Mouse (Mus musculus) neural tube, embryonic 12.5 days (tissue): ENCODE measurements around the gene G6pc3. TPM values are rescaled to one million over a fixed set of nuclear protein-coding genes. Genes with fewer than 3 reads are reported as not detected.

Source experiments
- ATAC-seq: fragments of 200-750 bp; cut with Nextera tagmentation; 2 replicates; pipeline ENCODE4 v1.8.0; 2017; ENCODE audit warnings: low read depth, mild to moderate bottlenecking, moderate TSS enrichment, moderate library complexity; ENCODE audit not compliant: low FRiP score
- H3K27ac ChIP-seq: fragments of 300-500 bp; sonication (generic); 2 replicates; pipeline ENCODE4 v1.5.1; 2016
- H3K27me3 ChIP-seq: fragments of 300-500 bp; sonication (generic); replicated peaks from 2 replicates; pipeline ENCODE4 v1.6.1; 2016; ENCODE audit warnings: mild to moderate bottlenecking
- H3K36me3 ChIP-seq: fragments of 300-500 bp; sonication (generic); 2 replicates; pipeline ENCODE4 v1.6.1; 2016; ENCODE audit warnings: mild to moderate bottlenecking
- H3K4me1 ChIP-seq: fragments of 300-500 bp; sonication (generic); 2 replicates; pipeline ENCODE4 v1.6.1; 2016
- H3K4me2 ChIP-seq: fragments of 300-500 bp; sonication (generic); replicated peaks from 2 replicates; pipeline ENCODE4 v1.6.1; 2016; ENCODE audit warnings: mild to moderate bottlenecking
- H3K4me3 ChIP-seq: fragments of 300-500 bp; sonication (generic); 2 replicates; pipeline ENCODE4 v1.5.1; 2016
- H3K9ac ChIP-seq: fragments of 300-500 bp; sonication (generic); 2 replicates; pipeline ENCODE4 v1.6.1; 2016; ENCODE audit warnings: mild to moderate bottlenecking
- H3K9me3 ChIP-seq: fragments of 300-500 bp; sonication (generic); 2 replicates; pipeline ENCODE4 v1.6.1; 2016; ENCODE audit warnings: mild to moderate bottlenecking
- WGBS: fragments of 180-500 bp; shearing (Covaris S2); methylation state at CpG from one replicate; pipeline ENCODE4 v1.1.7; 2016; 5-methylcytosine and 5-hydroxymethylcytosine counted together
- polyA plus RNA-seq: library from polyadenylated mRNA; unstranded; fragments of >200 nt; fragmentation: Nextera tagmentation; extraction: Ambion mirVana; gene quantifications from 2 replicates; pipeline ENCODE4 v1.2.1, GENCODE M21; 2016

Gene G6pc3
- polyA plus RNA-seq, 1 experiment from 2014 or later = 30.8 TPM

DNA sequence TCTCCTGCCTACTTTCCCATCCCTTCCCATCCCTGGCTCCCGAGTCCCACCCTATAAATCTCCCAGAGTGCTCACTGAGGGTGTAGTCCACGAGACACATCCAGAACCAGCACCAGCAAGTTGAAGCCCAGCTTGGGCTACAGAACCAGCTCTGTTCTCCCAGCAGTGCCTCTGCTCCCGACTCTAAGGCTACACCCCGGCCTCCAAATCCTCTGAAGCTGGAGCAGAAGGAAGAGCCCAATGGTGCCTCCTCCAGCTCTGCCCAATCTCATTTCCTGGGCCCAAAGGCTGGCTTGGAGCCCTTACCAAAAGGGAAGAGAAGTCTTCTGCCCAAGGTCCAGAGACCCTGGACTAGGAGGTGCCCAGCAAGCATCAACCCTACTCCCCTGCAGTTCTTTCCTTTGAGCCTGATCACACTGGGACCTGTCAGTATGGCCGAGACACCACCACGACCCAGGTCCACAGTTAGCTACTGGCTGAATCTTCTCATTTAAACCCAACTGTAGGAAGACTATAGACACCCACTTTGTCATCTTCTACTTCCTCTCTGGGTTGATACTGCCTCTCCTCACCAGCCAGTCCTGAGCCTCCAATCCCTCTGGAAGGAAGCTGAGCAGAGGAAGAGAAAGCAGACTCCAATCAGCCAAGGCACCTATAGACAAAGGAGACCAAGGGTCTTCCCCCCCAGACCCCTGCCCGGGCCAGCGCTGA lies 32.0 kb downstream of the G6pc3 start:
- Histone ChIP-seq H3K4me3 (no peak overlapping the region), H3K27ac (no peak overlapping the region), H3K4me1 (peaks cover 78% of the 10 kb centered on the region), H3K9me3 (no peaks in the 10 kb centered on the region), H3K36me3 (peaks cover 50% of the 10 kb centered on the region), H3K27me3 (no peaks in the 10 kb centered on the region), H3K4me2 (no peak overlapping the region), H3K9ac (no peak overlapping the region)
- WGBS = 85% methylated on average over 8 of the region's 8 CpGs
- no peak for ATAC-seq

GRCm38 (mm10) chr11:102221954-102222351 lies 32.5 kb downstream of the G6pc3 start:
- no peak overlapping the region for H3K27ac ChIP-seq
- no peaks in the 10 kb centered on the region for H3K9me3 ChIP-seq
- no peaks in the 10 kb centered on the region for H3K27me3 ChIP-seq
- no peak for ATAC-seq
- H3K36me3 ChIP-seq = peaks cover 50% of the 10 kb centered on the region
- H3K4me3 ChIP-seq = no peak overlapping the region
- no peak overlapping the region for H3K4me2 ChIP-seq
- peaks cover 79% of the 10 kb centered on the region for H3K4me1 ChIP-seq
- WGBS = 86% methylated on average over 8 of the region's 8 CpGs
- no peak overlapping the region for H3K9ac ChIP-seq

GRCm38 (mm10) chr11:102223166-102223565 lies 33.7 kb downstream of the G6pc3 start:
- H3K27ac ChIP-seq = no peak overlapping the region
- no peaks in the 10 kb centered on the region for H3K27me3 ChIP-seq
- H3K9me3 ChIP-seq = no peaks in the 10 kb centered on the region
- no peak overlapping the region for H3K4me3 ChIP-seq
- WGBS = 48% methylated on average over 6 of the region's 6 CpGs
- no peak for ATAC-seq
- H3K4me1 ChIP-seq = peaks cover 79% of the 10 kb centered on the region
- no peak overlapping the region for H3K9ac ChIP-seq
- H3K4me2 ChIP-seq = no peak overlapping the region
- H3K36me3 ChIP-seq = peaks cover 39% of the 10 kb centered on the region

DNA sequence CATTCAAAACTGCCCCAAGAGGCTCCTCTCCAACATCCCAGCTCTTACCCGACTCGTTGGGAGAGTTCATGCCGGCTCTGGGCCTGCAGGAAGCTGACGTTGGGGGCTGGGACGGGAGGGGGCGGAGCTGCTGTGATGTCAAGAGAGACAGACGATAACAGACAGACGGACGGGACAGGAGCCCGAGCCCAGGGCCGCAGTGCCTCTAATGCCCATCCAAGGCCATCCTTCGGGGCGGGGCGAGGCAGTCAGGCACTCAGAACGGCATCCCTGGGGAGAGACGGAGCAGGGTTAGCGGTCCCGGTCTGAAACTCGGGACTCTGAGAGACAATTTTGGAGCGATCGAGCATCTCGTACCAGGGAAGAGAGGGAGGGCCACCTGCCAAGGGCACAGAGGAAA lies 35.3 kb downstream of the G6pc3 start:
- Histone ChIP-seq H3K27ac (no peak overlapping the region), H3K9me3 (no peaks in the 10 kb centered on the region), H3K4me1 (peaks cover 78% of the 10 kb centered on the region), H3K9ac (peak overlapping the region; percentile 53), H3K4me2 (peak overlapping the region; percentile 47), H3K27me3 (no peaks in the 10 kb centered on the region), H3K36me3 (peaks cover 38% of the 10 kb centered on the region), H3K4me3 (no peak overlapping the region)
- ATAC-seq = no peak
- 8% methylated on average over 22 of the region's 22 CpGs for WGBS

DNA sequence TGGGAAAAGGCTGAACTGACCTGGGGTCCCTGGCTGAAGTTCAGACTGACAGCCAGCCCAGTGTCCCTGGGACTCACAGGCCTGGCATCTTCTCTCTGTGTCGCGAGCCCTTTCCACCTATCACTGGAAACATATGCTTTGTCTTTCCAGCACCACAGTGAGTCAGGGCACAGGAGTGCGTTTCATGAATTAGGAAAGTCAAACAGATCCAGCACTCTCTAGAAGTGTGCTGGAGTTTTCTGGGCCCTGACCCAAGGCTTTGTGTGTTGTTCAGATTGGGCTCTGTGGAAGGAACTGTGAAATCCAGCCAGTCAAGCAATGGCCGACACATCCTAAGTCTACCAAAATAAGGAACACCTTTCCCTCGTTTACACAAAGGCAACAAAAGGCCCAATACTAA lies 35.8 kb downstream of the G6pc3 start:
- H3K27me3 ChIP-seq = no peaks in the 10 kb centered on the region
- ATAC-seq = no peak
- no peak overlapping the region for H3K27ac ChIP-seq
- no peak overlapping the region for H3K4me3 ChIP-seq
- no peaks in the 10 kb centered on the region for H3K9me3 ChIP-seq
- peaks cover 73% of the 10 kb centered on the region for H3K4me1 ChIP-seq
- H3K36me3 ChIP-seq = peaks cover 36% of the 10 kb centered on the region
- H3K9ac ChIP-seq = peak overlapping the region; percentile 3; the same call in 1 of the 2 replicates
- 70% methylated on average over 5 of the region's 5 CpGs for WGBS
- peak overlapping the region; percentile 47 for H3K4me2 ChIP-seq

DNA sequence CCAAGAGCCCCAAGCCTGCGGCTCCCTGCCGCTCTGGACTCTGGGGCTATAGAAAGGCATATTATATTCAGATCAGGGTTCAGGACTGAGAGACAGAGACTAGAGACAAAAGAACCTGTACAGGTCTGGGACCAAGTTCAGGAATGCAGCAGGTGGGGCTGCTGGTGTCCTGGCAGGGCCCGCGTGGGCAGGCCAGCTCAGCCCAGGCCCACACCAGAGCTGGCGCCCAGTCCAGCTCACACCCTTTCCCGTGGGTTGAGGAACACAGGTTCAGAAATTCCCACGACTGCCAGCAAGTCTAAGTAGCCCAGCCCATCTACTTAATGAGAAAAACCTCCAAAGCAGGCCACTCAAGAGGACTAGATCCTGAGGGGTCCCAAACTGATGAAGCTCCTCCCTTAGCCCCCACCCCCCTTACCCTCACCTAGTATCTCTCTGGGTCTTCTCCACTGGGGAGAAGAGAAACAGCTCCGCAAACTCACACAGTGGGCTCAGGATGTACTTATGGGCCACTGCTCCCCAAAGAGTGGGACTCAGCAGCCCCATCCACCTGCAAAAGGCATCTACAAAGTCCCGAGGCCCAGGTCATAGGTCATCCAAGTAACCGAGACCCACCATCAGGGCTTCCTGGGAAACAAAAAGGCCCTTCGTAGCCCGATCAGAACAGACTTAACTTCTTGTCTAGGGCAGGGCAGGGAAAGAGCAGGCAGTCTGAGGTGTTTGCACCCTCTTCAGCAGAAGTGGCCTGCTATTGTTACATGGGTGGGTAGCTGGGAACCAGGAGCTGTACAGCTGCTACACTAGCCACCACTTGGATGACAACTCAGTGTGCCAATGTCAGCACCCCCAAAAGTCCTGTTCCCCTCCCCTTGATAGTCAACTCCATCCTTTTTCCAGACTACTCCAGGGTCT lies 36.9 kb downstream of the G6pc3 start:
- Histone ChIP-seq H3K27me3 (no peaks in the 10 kb centered on the region), H3K27ac (no peak overlapping the region), H3K36me3 (peaks cover 30% of the 10 kb centered on the region), H3K4me1 (peaks cover 70% of the 10 kb centered on the region), H3K4me3 (0 out of 2 replicates have a peak overlapping the region, but pooled peaks have one; percentile 93), H3K9me3 (no peaks in the 10 kb centered on the region), H3K9ac (no peak overlapping the region), H3K4me2 (peak overlapping the region; percentile 87)
- no peak for ATAC-seq
- WGBS = 70% methylated on average over 12 of the region's 12 CpGs

DNA sequence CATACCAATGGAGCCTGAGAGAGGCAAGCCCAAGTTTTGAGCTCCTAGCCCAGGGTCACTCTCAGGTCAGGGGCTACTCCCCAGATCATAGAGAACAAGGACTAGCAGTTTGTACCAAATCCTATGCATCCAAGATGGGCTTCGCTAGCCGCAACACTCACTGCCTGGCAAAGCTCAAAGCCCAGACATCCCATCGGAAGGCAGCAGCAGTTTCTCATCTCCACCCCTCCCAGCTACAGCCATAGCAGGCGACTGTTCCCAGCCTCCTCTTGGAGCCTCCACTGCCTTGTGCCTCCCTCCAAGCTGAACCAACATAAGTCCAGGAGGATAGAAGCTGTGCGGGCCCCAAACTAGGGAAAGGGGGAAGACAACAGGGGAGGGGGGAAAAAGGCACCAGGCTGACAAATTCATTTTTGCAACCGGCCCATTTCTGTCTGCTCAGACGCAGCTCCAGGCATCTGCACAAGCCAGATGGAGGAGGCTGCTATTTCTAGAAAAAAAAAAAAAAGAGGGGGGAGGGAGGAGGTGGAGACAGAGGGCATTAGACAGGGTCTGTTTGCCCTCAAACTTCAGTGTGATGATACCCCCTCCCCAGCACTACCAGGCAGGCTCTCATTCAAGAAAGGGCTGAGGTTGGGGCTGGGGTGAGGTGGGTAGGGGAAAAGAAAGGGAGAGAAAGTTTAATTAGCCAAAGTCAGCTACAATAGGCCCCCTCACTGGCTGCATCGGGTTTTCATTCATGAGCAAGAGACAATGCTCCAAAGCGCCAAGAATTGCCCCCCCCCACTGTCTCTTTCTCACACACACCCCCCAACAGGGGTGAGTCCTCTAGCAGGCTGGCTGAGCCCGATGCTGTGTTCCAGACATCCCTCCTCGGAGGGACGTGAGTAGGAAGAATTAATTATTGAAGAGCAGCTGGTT lies 38.1 kb downstream of the G6pc3 start:
- Histone ChIP-seq H3K4me1 (peaks cover 70% of the 10 kb centered on the region), H3K27me3 (no peaks in the 10 kb centered on the region), H3K9ac (peak overlapping the region; percentile 54), H3K36me3 (peaks cover 19% of the 10 kb centered on the region; the same call in 1 of the 2 replicates), H3K9me3 (no peaks in the 10 kb centered on the region), H3K4me3 (peak overlapping the region; percentile 93), H3K4me2 (peak overlapping the region; percentile 87), H3K27ac (peak overlapping the region; percentile 68)
- 13% methylated on average over 12 of the region's 12 CpGs for WGBS
- peak; percentile 59 for ATAC-seq

- H3K9me3 ChIP-seq = no peaks in the 10 kb centered on the region
- 0 out of 2 replicates have a peak, but pooled peaks cover 15% of the 10 kb centered on the region for H3K36me3 ChIP-seq
- no peaks in the 10 kb centered on the region for H3K27me3 ChIP-seq
- ATAC-seq = peak; percentile 8
- peak overlapping the region; percentile 68; the same call in 1 of the 2 replicates for H3K27ac ChIP-seq
- H3K4me3 ChIP-seq = peak overlapping the region; percentile 93
- 19% methylated on average over 9 of the region's 9 CpGs for WGBS
- H3K9ac ChIP-seq = peak overlapping the region; percentile 92
- H3K4me2 ChIP-seq = peak overlapping the region; percentile 87
- H3K4me1 ChIP-seq = peaks cover 64% of the 10 kb centered on the region
Observed at GRCm38 (mm10) chr11:102228191-102228545, 38.7 kb downstream of the G6pc3 start.

DNA sequence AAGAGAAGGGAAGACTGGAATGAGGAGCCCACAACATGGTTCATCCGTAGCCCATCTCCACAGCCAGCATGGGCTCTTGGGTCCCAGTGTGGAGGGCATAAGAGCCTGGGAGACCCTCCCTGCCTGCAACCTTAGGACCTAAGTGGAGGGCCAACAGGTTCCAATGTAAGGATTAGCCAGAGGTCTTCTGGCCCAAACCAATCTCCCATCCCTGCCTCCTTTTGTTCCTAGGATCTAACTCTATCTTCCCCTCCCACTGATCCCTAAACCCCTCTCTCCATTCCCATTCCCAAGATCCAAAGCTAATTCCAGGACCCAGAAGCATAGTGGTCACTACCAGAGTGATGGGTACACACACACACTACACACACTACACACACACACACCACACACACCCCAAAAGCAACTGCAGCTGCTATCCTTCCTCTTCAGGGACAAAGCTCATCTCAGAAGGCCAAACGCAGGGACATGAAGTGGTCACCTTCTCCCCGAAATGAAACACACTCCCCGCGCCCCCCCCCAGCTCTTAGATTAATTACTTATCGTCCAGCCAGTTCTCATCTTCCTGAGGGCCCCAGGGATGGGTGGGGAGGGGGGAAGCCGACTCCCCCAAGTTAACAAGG lies 39.3 kb downstream of the G6pc3 start:
- Histone ChIP-seq H3K36me3 (0 out of 2 replicates have a peak, but pooled peaks cover 15% of the 10 kb centered on the region), H3K9ac (peak overlapping the region; percentile 92), H3K9me3 (no peaks in the 10 kb centered on the region), H3K27me3 (no peaks in the 10 kb centered on the region), H3K4me2 (peak overlapping the region; percentile 87), H3K4me1 (peaks cover 58% of the 10 kb centered on the region), H3K4me3 (peak overlapping the region; percentile 93), H3K27ac (peak overlapping the region; percentile 89; the same call in 1 of the 2 replicates)
- ATAC-seq = no peak
- 15% methylated on average over 7 of the region's 7 CpGs for WGBS

GRCm38 (mm10) chr11:102229331-102229953 lies 40.0 kb downstream of the G6pc3 start:
- Histone ChIP-seq H3K27me3 (no peaks in the 10 kb centered on the region), H3K9ac (peak overlapping the region; percentile 92), H3K4me3 (peak overlapping the region; percentile 93), H3K9me3 (no peaks in the 10 kb centered on the region), H3K36me3 (0 out of 2 replicates have a peak, but pooled peaks cover 8% of the 10 kb centered on the region), H3K27ac (peak overlapping the region; percentile 89), H3K4me2 (peak overlapping the region; percentile 87), H3K4me1 (peaks cover 51% of the 10 kb centered on the region)
- ATAC-seq = peak; percentile 23; the same call in 1 of the 2 replicates
- WGBS = 1% methylated on average over 43 of the region's 47 CpGs
